Mouse (Mus musculus) liver, embryonic 11.5 days (tissue): Measurements from ENCODE around the gene Tdpoz1. TPM values are rescaled to one million over a fixed set of nuclear protein-coding genes. Genes with fewer than 3 reads are reported as not detected.
"Not testable (repeated sequence)": the region's sequence is repeated elsewhere in the genome, so short reads cannot be mapped to it uniquely, and the experiment has no call there.

Experiments
- ATAC-seq: fragments of 200-750 bp; cut with Nextera tagmentation; replicated peaks from 2 replicates; pipeline ENCODE4 v1.8.0; 2017; ENCODE audit warnings: moderate number of reproducible peaks, mild to moderate bottlenecking, moderate TSS enrichment, moderate library complexity; ENCODE audit not compliant: low FRiP score
- DNase-seq: peaks from one replicate; pipeline ENCODE4 v3.0.0-alpha.2; 2017; ENCODE audit warnings: low spot score
- H3K27ac ChIP-seq: fragments of 300-500 bp; sonication (generic); 2 replicates; pipeline ENCODE4 v1.5.1; 2014; ENCODE audit warnings: mild to moderate bottlenecking, low read depth, low read length, control low read depth
- H3K27me3 ChIP-seq: fragments of 300-500 bp; sonication (generic); replicated peaks from 2 replicates; pipeline ENCODE4 v1.6.1; 2014; ENCODE audit warnings: low read length, mixed read lengths; ENCODE audit not compliant: control insufficient read depth, insufficient read depth
- H3K36me3 ChIP-seq: fragments of 300-500 bp; sonication (generic); 2 replicates; pipeline ENCODE4 v1.6.1; 2014; ENCODE audit warnings: mild to moderate bottlenecking, low read length, moderate library complexity, mixed read lengths; ENCODE audit not compliant: control insufficient read depth, insufficient read depth
- H3K4me1 ChIP-seq: fragments of 300-500 bp; sonication (generic); replicated peaks from 2 replicates; pipeline ENCODE4 v1.6.1; 2014; ENCODE audit warnings: low read length, mixed read lengths; ENCODE audit not compliant: control insufficient read depth, insufficient read depth
- H3K4me2 ChIP-seq: fragments of 300-500 bp; sonication (generic); 2 replicates; pipeline ENCODE4 v1.6.1; 2014; ENCODE audit warnings: mild to moderate bottlenecking, control low read depth, moderate library complexity
- H3K4me3 ChIP-seq: fragments of 300-500 bp; sonication (generic); 2 replicates; pipeline ENCODE4 v1.5.1; 2014; ENCODE audit warnings: low read depth, low read length, control low read depth
- H3K9ac ChIP-seq: fragments of 300-500 bp; sonication (generic); 2 replicates; pipeline ENCODE4 v1.6.1; 2014; ENCODE audit warnings: low read depth, low read length, control low read depth
- H3K9me3 ChIP-seq: fragments of 300-500 bp; sonication (generic); 2 replicates; pipeline ENCODE4 v1.6.1; 2016; ENCODE audit warnings: low read length, inconsistent platforms, mixed read lengths; ENCODE audit not compliant: control insufficient read depth
- WGBS: fragments of 180-500 bp; shearing (Covaris S2); extraction: QIAGEN DNeasy Blood & Tissue Kit; methylation state at CpG from one replicate; pipeline ENCODE4 v1.1.7; 2014; 5-methylcytosine and 5-hydroxymethylcytosine counted together
- polyA plus RNA-seq: library from polyadenylated mRNA; unstranded; fragments of >200 nt; fragmentation: Nextera tagmentation; extraction: Ambion mirVana; gene quantifications from 2 replicates; pipeline ENCODE4 v1.2.1, GENCODE M21; 2014

The Tdpoz1 gene
- polyA plus RNA-seq = not detected in 2 replicates

- ATAC-seq, H3K36me3 ChIP-seq, H3K27ac ChIP-seq, DNase-seq, H3K9me3 ChIP-seq, H3K4me1 ChIP-seq, H3K27me3 ChIP-seq, H3K4me2 ChIP-seq, H3K4me3 ChIP-seq, H3K9ac ChIP-seq: not testable (repeated sequence)
- WGBS = 58% methylated on average over 2 of the region's 4 CpGs
Observed at GRCm38 (mm10) chr3:93676210-93676609, at the start of gene Tdpoz1. Gene Tdpoz1, minus strand, starts transcription at chr3:93676310.

GRCm38 (mm10) chr3:93708969-93709637, 33.0 kb upstream of the Tdpoz1 start:
- ATAC-seq, H3K4me1 ChIP-seq, H3K27me3 ChIP-seq, H3K36me3 ChIP-seq, H3K4me3 ChIP-seq, H3K9ac ChIP-seq, H3K4me2 ChIP-seq, H3K27ac ChIP-seq, DNase-seq, H3K9me3 ChIP-seq: not testable (repeated sequence)
- WGBS = 82% methylated on average over 2 of the region's 2 CpGs

- 67% methylated on average over 1 of the region's 2 CpGs for WGBS
- DNase-seq = not testable (repeated sequence)
Observed at GRCm38 (mm10) chr3:93692970-93693369, 16.9 kb upstream of the Tdpoz1 start, which contains the start of gene Gm37596. Gene Gm37596, minus strand, starts transcription at chr3:93693070.

GRCm38 (mm10) chr3:93670805-93671503, 5.2 kb downstream of the Tdpoz1 start:
- not testable (repeated sequence) for ATAC-seq, H3K9ac ChIP-seq, DNase-seq, H3K4me1 ChIP-seq, H3K27ac ChIP-seq, H3K9me3 ChIP-seq, H3K36me3 ChIP-seq, H3K4me2 ChIP-seq, H3K4me3 ChIP-seq, H3K27me3 ChIP-seq
- WGBS = 72% methylated on average over 5 of the region's 6 CpGs

More at GRCm38 (mm10) chr3:93692970-93693369, 16.9 kb upstream of the Tdpoz1 start, which contains the start of gene Gm37596:
- not testable (repeated sequence) for ATAC-seq, H3K27ac ChIP-seq, H3K4me2 ChIP-seq, H3K9me3 ChIP-seq, H3K36me3 ChIP-seq, H3K4me1 ChIP-seq, H3K9ac ChIP-seq, H3K4me3 ChIP-seq, H3K27me3 ChIP-seq

- no peaks in the 10 kb centered on the region for H3K27me3 ChIP-seq
- ATAC-seq (no peak), DNase-seq (no peak)
- no peak overlapping the region for H3K27ac ChIP-seq
- no peak overlapping the region for H3K4me3 ChIP-seq
- H3K4me1 ChIP-seq = no peaks in the 10 kb centered on the region
- WGBS = 52% methylated on average over 1 of the region's 1 CpGs
- H3K9ac ChIP-seq = no peak overlapping the region
- H3K4me2 ChIP-seq = no peak overlapping the region
- H3K9me3 ChIP-seq = no peaks in the 10 kb centered on the region
- H3K36me3 ChIP-seq = no peaks in the 10 kb centered on the region
Observed at GRCm38 (mm10) chr3:93654260-93654659, 21.9 kb downstream of the Tdpoz1 start.

- ATAC-seq = no peak
- Histone ChIP-seq H3K9ac (no peak within 1 kb of the TSS), H3K27ac (no peak within 1 kb of the TSS)
Observed at GRCm38 (mm10) chr3:93652586-93652985, 23.5 kb downstream of the Tdpoz1 start, which contains the start of gene Tdpoz2. Gene Tdpoz2, minus strand, starts transcription at chr3:93652686.

GRCm38 (mm10) chr3:93630917-93631714, 45.0 kb downstream of the Tdpoz1 start:
- not testable (repeated sequence) for H3K36me3 ChIP-seq, H3K9me3 ChIP-seq, H3K9ac ChIP-seq, ATAC-seq, H3K27me3 ChIP-seq, H3K4me1 ChIP-seq, H3K4me3 ChIP-seq, H3K27ac ChIP-seq, H3K4me2 ChIP-seq, DNase-seq
- WGBS = 65% methylated on average over 4 of the region's 4 CpGs

More at GRCm38 (mm10) chr3:93652586-93652985, 23.5 kb downstream of the Tdpoz1 start, which contains the start of gene Tdpoz2:
- Histone ChIP-seq H3K9me3 (no peaks in the 10 kb centered on the region), H3K36me3 (no peaks in the 10 kb centered on the region), H3K27me3 (no peaks in the 10 kb centered on the region), H3K4me2 (no peak within 1 kb of the TSS), H3K4me1 (no peaks in the 10 kb centered on the region), H3K4me3 (no peak within 1 kb of the TSS)
- WGBS = 61% methylated on average over 3 of the region's 3 CpGs
- DNase-seq = no peak
